Mouse (Mus musculus) heart, postnatal 10 days (tissue): ENCODE results near the gene Sv2a. TPM values are rescaled to one million over a fixed set of nuclear protein-coding genes. Genes with fewer than 3 reads are reported as not detected.
"Not testable (repeated sequence)": the region's sequence is repeated elsewhere in the genome, so short reads cannot be mapped to it uniquely, and the experiment has no call there.

Experiments used
- DNase-seq, 2 experiments: peaks; one replicate each; pipeline ENCODE4 v3.0.0; 2021
- intact Hi-C: fragments of 180-260 bp; cut with DNase I; formaldehyde crosslinking; loops from one replicate; pipeline ENCODE4 v1.15.1; 2025
- microRNA-seq, 2 experiments: library from miRNA; unstranded; fragments of <30 nt; microRNA quantifications; one replicate each; pipeline ENCODE4 v1.2.0; 2022
- total RNA-seq, 2 experiments: library from RNA; stranded (reverse); gene quantifications; 2 replicates each; pipeline ENCODE4 v1.2.3; 2021

Sv2a gene
- total RNA-seq, 2 experiments from 2014 or later = 13.7 to 14.0 TPM

DNA sequence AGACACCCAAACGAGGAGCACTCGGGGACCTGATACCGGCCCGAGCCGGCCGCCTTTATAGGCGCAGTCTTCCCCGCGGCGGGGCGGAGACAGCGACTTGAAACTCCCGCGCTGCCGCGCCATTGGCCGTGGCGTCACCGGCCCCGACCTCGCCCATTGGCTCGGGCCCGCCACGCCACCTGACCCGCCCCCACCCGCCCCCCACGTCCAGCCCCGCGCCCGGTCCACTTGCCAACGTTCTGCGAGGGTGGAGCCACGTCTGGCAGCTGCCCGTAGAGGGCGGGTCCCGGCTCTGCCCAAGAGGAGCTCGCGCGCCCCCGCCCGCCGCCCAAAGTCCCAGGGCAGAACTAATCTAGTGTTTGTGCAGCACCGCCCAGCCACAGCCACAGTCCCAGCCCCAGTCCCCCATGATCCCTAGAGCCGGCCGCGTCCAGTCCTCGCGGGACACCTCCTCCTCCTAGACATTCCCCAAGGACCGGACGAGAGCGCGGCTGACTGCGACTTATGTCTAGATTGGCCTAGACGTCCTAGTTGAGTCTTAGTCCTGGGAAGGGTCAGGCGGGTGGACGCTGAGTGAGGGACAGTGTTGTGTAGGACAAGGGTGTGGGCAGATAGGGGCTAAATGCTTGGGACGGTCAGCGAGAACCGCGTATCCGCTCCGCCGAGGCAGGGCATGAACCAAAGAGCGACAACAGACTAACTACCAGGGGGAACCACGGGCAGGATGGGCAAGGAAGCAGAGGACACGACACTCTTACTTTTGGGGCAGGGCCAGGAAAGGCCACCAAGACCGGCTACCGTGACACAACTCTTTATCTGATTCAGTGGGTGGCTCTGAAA, 58.2 kb downstream of the Sv2a start, which contains the start of gene Hist2h3c2:
Gene Hist2h3c2, minus strand, starts transcription at position 174 of the 840 bp plus-strand sequence.
- intact Hi-C loops = not testable (repeated sequence)
- DNase-seq = peak; percentile 62 to 65

DNA sequence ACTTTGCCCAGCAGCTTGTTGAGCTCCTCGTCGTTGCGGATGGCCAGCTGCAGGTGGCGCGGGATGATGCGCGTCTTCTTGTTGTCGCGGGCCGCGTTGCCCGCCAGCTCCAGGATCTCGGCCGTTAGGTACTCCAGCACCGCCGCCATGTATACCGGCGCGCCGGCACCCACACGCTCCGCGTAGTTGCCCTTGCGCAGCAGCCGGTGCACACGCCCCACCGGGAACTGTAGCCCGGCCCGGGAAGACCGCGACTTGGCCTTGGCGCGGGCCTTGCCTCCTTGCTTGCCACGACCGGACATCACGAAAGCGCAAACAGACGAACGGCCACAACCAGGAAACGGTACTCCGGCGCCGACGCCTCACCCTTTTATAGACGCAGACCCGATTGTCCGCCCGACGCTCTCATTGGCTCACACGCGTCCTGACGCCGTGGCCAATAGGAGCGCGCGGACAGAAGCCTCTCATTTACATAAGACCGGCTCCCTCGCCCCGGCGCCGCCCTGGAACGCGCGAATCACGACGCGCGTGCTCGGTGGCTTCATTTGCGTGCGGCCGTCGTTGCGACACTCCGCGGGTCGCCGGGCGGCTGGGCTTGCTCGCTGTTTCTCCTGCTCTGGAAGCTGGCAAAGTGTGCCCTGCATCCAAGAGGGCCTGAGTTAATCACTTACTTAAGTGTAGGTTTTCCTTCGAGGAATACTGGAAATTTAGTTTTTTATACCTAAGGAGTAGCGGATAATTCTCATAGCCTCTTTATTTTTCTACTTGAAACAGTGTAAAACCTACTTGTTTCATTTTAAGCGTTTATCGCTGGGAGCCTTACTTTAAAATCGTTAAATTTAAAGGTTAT, 59.2 kb downstream of the Sv2a start, which contains the start of gene Hist2h2aa2:
Gene Hist2h2aa2, minus strand, starts transcription at position 328 of the 850 bp plus-strand sequence.
- intact Hi-C loops = not testable (repeated sequence)
- peak; percentile 96 to 98 for DNase-seq

DNA sequence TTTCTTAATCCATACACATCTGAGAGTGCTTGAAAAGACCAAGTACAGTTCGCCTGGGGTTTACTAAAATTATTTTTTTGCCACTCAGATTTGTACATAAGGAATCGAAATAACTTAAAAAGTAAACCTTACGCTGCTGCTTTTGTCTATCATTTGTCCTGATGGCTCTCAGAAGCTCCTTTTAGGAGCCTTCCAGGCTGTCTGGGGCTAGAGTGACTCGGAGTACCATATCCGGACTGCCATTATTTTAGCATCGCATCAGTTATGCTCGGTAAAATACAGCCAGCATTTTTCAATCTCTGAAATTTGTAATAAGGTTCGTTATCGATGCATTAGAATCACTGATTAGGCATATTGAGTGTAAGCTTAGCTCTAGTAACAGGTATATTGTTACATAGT, 59.8 kb downstream of the Sv2a start:
- intact Hi-C loops = no loop called here

GRCm38 (mm10) chr3:96243921-96244572, 63.1 kb downstream of the Sv2a start:
- DNase-seq = no peak

More for the DNA sequence above, 59.8 kb downstream of the Sv2a start:
- DNase-seq = no peak

More at GRCm38 (mm10) chr3:96243921-96244572, 63.1 kb downstream of the Sv2a start:
- intact Hi-C loops = no loop called here

Small RNA genes within 50 kb of the gene (microRNA-seq; reads per million reads assigned to microRNA genes)
- gene Gm44492 = 0 to 0.70 reads per million in 2 experiments
- 0 reads per million in 2 experiments for gene Gm47311

Other genes with a start within 250 kb of the Sv2a start
- 100 to 1,000 TPM; 111 to 118 TPM for gene Plekho1, start 185.2 kb upstream of the Sv2a start, total RNA-seq
- gene Vps45, start 122.7 kb upstream of the Sv2a start, total RNA-seq = 10 to 100 TPM; 24.7 to 34.4 TPM
- 10 to 100 TPM; 50.9 to 51.0 TPM for gene Otud7b, start 76.6 kb upstream of the Sv2a start, total RNA-seq
- 1 to 10 TPM; 6.6 to 7.8 TPM for gene Mtmr11, start 19.1 kb upstream of the Sv2a start, total RNA-seq
- 10 to 100 TPM; 27.8 to 28.2 TPM for gene Sf3b4, start 8.8 kb upstream of the Sv2a start, total RNA-seq
- 10 to 100 TPM; 19.3 to 19.6 TPM for gene Bola1, start 38.6 kb downstream of the Sv2a start, total RNA-seq
- 10 to 100 TPM; 10.6 to 14.9 TPM for gene Hist2h2ab, start 38.7 kb downstream of the Sv2a start, total RNA-seq
- 100 to 1,000 TPM; 103 to 121 TPM for gene Hist2h2ac, start 39.7 kb downstream of the Sv2a start, total RNA-seq
- gene Hist2h2be, start 40.0 kb downstream of the Sv2a start, total RNA-seq = 1 to 10 TPM; 4.6 to 5.9 TPM
- 10 to 100 TPM; 78.6 to 96.2 TPM for gene Hist2h3c2, start 58.0 kb downstream of the Sv2a start, total RNA-seq
- 100 to 1,000 TPM; 615 to 716 TPM for gene Hist2h2aa2, start 59.1 kb downstream of the Sv2a start, total RNA-seq
- 10 to 100 TPM; 21.8 to 28.9 TPM for gene Hist2h2aa1, start 64.3 kb downstream of the Sv2a start, total RNA-seq
- gene Hist2h3c1, start 65.5 kb downstream of the Sv2a start, total RNA-seq = under 1 TPM in 1 of 2 experiments, not detected in 1; 0.22 TPM
- 10 to 100 TPM; 49.8 to 51.8 TPM for gene Hist2h4, start 82.2 kb downstream of the Sv2a start, total RNA-seq
- 100 to 1,000 TPM; 369 to 427 TPM for gene Hist2h3b, start 87.5 kb downstream of the Sv2a start, total RNA-seq
- gene Hist2h2bb, start 88.6 kb downstream of the Sv2a start, total RNA-seq = 100 to 1,000 TPM; 376 to 419 TPM
- gene Fcgr1, start 112.8 kb downstream of the Sv2a start, total RNA-seq = 1 to 10 TPM in 1 of 2 experiments, under 1 TPM in 1; 0.38 to 1.2 TPM